Mouse (Mus musculus) hindbrain, embryonic 13.5 days (tissue): ENCODE measurements around the gene A130010J15Rik. TPM values are rescaled to one million over a fixed set of nuclear protein-coding genes. Genes with fewer than 3 reads are reported as not detected.

Source experiments
- ATAC-seq: fragments of 200-750 bp; cut with Nextera tagmentation; 2 replicates; pipeline ENCODE4 v1.8.0; 2017; ENCODE audit warnings: moderate TSS enrichment; ENCODE audit not compliant: low FRiP score
- H3K27ac ChIP-seq: fragments of 300-500 bp; sonication (generic); 2 replicates; pipeline ENCODE4 v1.5.1; 2015; ENCODE audit warnings: inconsistent platforms, mild to moderate bottlenecking, moderate library complexity
- H3K27me3 ChIP-seq: fragments of 300-500 bp; sonication (generic); 2 replicates; pipeline ENCODE4 v1.6.1; 2015; ENCODE audit warnings: mild to moderate bottlenecking, inconsistent platforms
- H3K36me3 ChIP-seq: fragments of 300-500 bp; sonication (generic); 2 replicates; pipeline ENCODE4 v1.6.1; 2015; ENCODE audit warnings: mild to moderate bottlenecking, inconsistent platforms
- H3K4me1 ChIP-seq: fragments of 300-500 bp; sonication (generic); replicated peaks from 2 replicates; pipeline ENCODE4 v1.6.1; 2015; ENCODE audit warnings: inconsistent platforms
- H3K4me2 ChIP-seq: fragments of 300-500 bp; sonication (generic); 2 replicates; pipeline ENCODE4 v1.6.1; 2015; ENCODE audit warnings: inconsistent platforms, mild to moderate bottlenecking, moderate library complexity
- H3K4me3 ChIP-seq: fragments of 300-500 bp; sonication (generic); 2 replicates; pipeline ENCODE4 v1.5.1; 2015; ENCODE audit warnings: mild to moderate bottlenecking, inconsistent platforms
- H3K9ac ChIP-seq: fragments of 300-500 bp; sonication (generic); 2 replicates; pipeline ENCODE4 v1.6.1; 2015; ENCODE audit warnings: mild to moderate bottlenecking, inconsistent platforms
- H3K9me3 ChIP-seq: fragments of 300-500 bp; sonication (generic); 2 replicates; pipeline ENCODE4 v1.6.1; 2016; ENCODE audit warnings: inconsistent platforms
- WGBS: fragments of 180-500 bp; shearing (Covaris S2); methylation state at CpG from one replicate; pipeline ENCODE4 v1.1.7; 2015; 5-methylcytosine and 5-hydroxymethylcytosine counted together
- polyA plus RNA-seq: library from polyadenylated mRNA; unstranded; fragments of >200 nt; fragmentation: Nextera tagmentation; extraction: Ambion mirVana; gene quantifications from 2 replicates; pipeline ENCODE4 v1.2.1, GENCODE M21; 2015

A130010J15Rik gene
- polyA plus RNA-seq, 1 experiment from 2014 or later = 12.9 TPM

- no peak overlapping the region for H3K9ac ChIP-seq
- no peaks in the 10 kb centered on the region for H3K9me3 ChIP-seq
- H3K4me1 ChIP-seq = peaks cover 8% of the 10 kb centered on the region
- ATAC-seq = no peak
- H3K27ac ChIP-seq = no peak overlapping the region; the same call in 1 of the 2 replicates
- H3K4me3 ChIP-seq = no peak overlapping the region
- no peaks in the 10 kb centered on the region for H3K36me3 ChIP-seq
- H3K4me2 ChIP-seq = no peak overlapping the region
- 54% methylated on average over 3 of the region's 3 CpGs for WGBS
- no peaks in the 10 kb centered on the region for H3K27me3 ChIP-seq
These were observed 21.9 kb downstream of the A130010J15Rik start for GRCm38 (mm10) chr1:193189771-193190170.

GRCm38 (mm10) chr1:193191675-193192283 lies 23.9 kb downstream of the A130010J15Rik start:
- no peaks in the 10 kb centered on the region for H3K36me3 ChIP-seq
- no peak for ATAC-seq
- peaks cover 9% of the 10 kb centered on the region for H3K4me1 ChIP-seq
- H3K9ac ChIP-seq = no peak overlapping the region
- WGBS = 91% methylated on average over 7 of the region's 7 CpGs
- no peaks in the 10 kb centered on the region for H3K27me3 ChIP-seq
- no peak overlapping the region for H3K4me3 ChIP-seq
- no peaks in the 10 kb centered on the region for H3K9me3 ChIP-seq
- no peak overlapping the region for H3K27ac ChIP-seq
- no peak overlapping the region for H3K4me2 ChIP-seq

GRCm38 (mm10) chr1:193194416-193195140 lies 26.7 kb downstream of the A130010J15Rik start:
- Histone ChIP-seq H3K4me3 (no peak overlapping the region), H3K9ac (no peak overlapping the region), H3K4me2 (no peak overlapping the region), H3K36me3 (no peaks in the 10 kb centered on the region), H3K27me3 (no peaks in the 10 kb centered on the region), H3K27ac (no peak overlapping the region), H3K4me1 (peaks cover 6% of the 10 kb centered on the region), H3K9me3 (no peaks in the 10 kb centered on the region)
- ATAC-seq = no peak
- WGBS = 93% methylated on average over 3 of the region's 3 CpGs

- 0 out of 2 replicates have a peak, but pooled peaks cover 3% of the 10 kb centered on the region for H3K4me1 ChIP-seq
- no peak overlapping the region for H3K4me3 ChIP-seq
- WGBS = 83% methylated on average over 3 of the region's 3 CpGs
- H3K9me3 ChIP-seq = no peaks in the 10 kb centered on the region
- no peak overlapping the region for H3K27ac ChIP-seq
- H3K4me2 ChIP-seq = no peak overlapping the region
- ATAC-seq = no peak
- no peaks in the 10 kb centered on the region for H3K36me3 ChIP-seq
- no peak overlapping the region for H3K9ac ChIP-seq
- H3K27me3 ChIP-seq = no peaks in the 10 kb centered on the region
These were observed 27.4 kb downstream of the A130010J15Rik start for GRCm38 (mm10) chr1:193195169-193195810.

GRCm38 (mm10) chr1:193197494-193198205 lies 29.8 kb downstream of the A130010J15Rik start:
- Histone ChIP-seq H3K4me3 (no peak overlapping the region), H3K4me1 (0 out of 2 replicates have a peak, but pooled peaks cover 3% of the 10 kb centered on the region), H3K9ac (no peak overlapping the region), H3K27me3 (no peaks in the 10 kb centered on the region), H3K36me3 (no peaks in the 10 kb centered on the region), H3K27ac (no peak overlapping the region), H3K4me2 (no peak overlapping the region), H3K9me3 (no peaks in the 10 kb centered on the region)
- whole genome bisulfite sequencing = 90% methylated on average over 18 of the region's 18 CpGs
- no peak for ATAC-seq

- Histone ChIP-seq H3K4me1 (0 out of 2 replicates have a peak, but pooled peaks cover 3% of the 10 kb centered on the region), H3K27me3 (no peaks in the 10 kb centered on the region), H3K9ac (no peak overlapping the region), H3K4me2 (no peak overlapping the region), H3K9me3 (no peaks in the 10 kb centered on the region), H3K36me3 (no peaks in the 10 kb centered on the region), H3K4me3 (no peak overlapping the region), H3K27ac (no peak overlapping the region)
- ATAC-seq = no peak
- 95% methylated on average over 2 of the region's 2 CpGs for WGBS
These were observed 30.5 kb downstream of the A130010J15Rik start for GRCm38 (mm10) chr1:193198312-193198711.

GRCm38 (mm10) chr1:193200640-193201382 lies 33.0 kb downstream of the A130010J15Rik start:
- WGBS = 86% methylated on average over 8 of the region's 8 CpGs
- H3K36me3 ChIP-seq = no peaks in the 10 kb centered on the region
- no peak overlapping the region for H3K27ac ChIP-seq
- no peak for ATAC-seq
- no peak overlapping the region for H3K9ac ChIP-seq
- H3K9me3 ChIP-seq = no peaks in the 10 kb centered on the region
- 0 out of 2 replicates have a peak, but pooled peaks cover 3% of the 10 kb centered on the region for H3K4me1 ChIP-seq
- no peak overlapping the region for H3K4me2 ChIP-seq
- H3K27me3 ChIP-seq = no peaks in the 10 kb centered on the region
- no peak overlapping the region for H3K4me3 ChIP-seq

- H3K27me3 ChIP-seq = no peaks in the 10 kb centered on the region
- H3K4me3 ChIP-seq = no peak within 1 kb of the TSS
- no peak for ATAC-seq
- H3K4me1 ChIP-seq = 0 out of 2 replicates have a peak, but pooled peaks cover 3% of the 10 kb centered on the region
- no peaks in the 10 kb centered on the region for H3K36me3 ChIP-seq
- H3K9ac ChIP-seq = no peak within 1 kb of the TSS
- no peaks in the 10 kb centered on the region for H3K9me3 ChIP-seq
- H3K4me2 ChIP-seq = no peak within 1 kb of the TSS
- whole genome bisulfite sequencing = 66% methylated on average over 5 of the region's 5 CpGs
- H3K27ac ChIP-seq = no peak within 1 kb of the TSS
These were observed 33.5 kb downstream of the A130010J15Rik start, which contains the start of gene Traf3ip3 for GRCm38 (mm10) chr1:193201383-193201778. Gene Traf3ip3 (minus strand): TSS chr1:193201703.

- H3K4me2 ChIP-seq = no peak overlapping the region
- WGBS = 86% methylated on average over 2 of the region's 2 CpGs
These were observed 36.0 kb downstream of the A130010J15Rik start for GRCm38 (mm10) chr1:193203821-193204220.

GRCm38 (mm10) chr1:193205431-193205830 lies 37.6 kb downstream of the A130010J15Rik start:
- Histone ChIP-seq H3K9me3 (no peaks in the 10 kb centered on the region), H3K4me2 (no peak overlapping the region), H3K27me3 (no peaks in the 10 kb centered on the region), H3K4me3 (no peak overlapping the region), H3K27ac (no peak overlapping the region), H3K4me1 (no peaks in the 10 kb centered on the region), H3K36me3 (no peaks in the 10 kb centered on the region), H3K9ac (no peak overlapping the region)
- no peak for ATAC-seq
- WGBS = 95% methylated on average over 2 of the region's 2 CpGs

More at GRCm38 (mm10) chr1:193203821-193204220, 36.0 kb downstream of the A130010J15Rik start:
- H3K27me3 ChIP-seq = no peaks in the 10 kb centered on the region
- H3K9me3 ChIP-seq = no peaks in the 10 kb centered on the region
- no peaks in the 10 kb centered on the region for H3K4me1 ChIP-seq
- no peak overlapping the region for H3K9ac ChIP-seq
- H3K27ac ChIP-seq = no peak overlapping the region
- no peaks in the 10 kb centered on the region for H3K36me3 ChIP-seq
- no peak overlapping the region for H3K4me3 ChIP-seq
- ATAC-seq = no peak

- H3K4me1 ChIP-seq = no peaks in the 10 kb centered on the region
- H3K9me3 ChIP-seq = no peaks in the 10 kb centered on the region
- H3K27me3 ChIP-seq = no peaks in the 10 kb centered on the region
- no peak for ATAC-seq
- H3K4me3 ChIP-seq = no peak within 1 kb of the TSS
- 96% methylated on average over 3 of the region's 3 CpGs for WGBS
- H3K4me2 ChIP-seq = no peak within 1 kb of the TSS
- H3K27ac ChIP-seq = no peak within 1 kb of the TSS
- no peaks in the 10 kb centered on the region for H3K36me3 ChIP-seq
- H3K9ac ChIP-seq = no peak within 1 kb of the TSS
These were observed 39.7 kb downstream of the A130010J15Rik start, which contains the start of gene Lamb3 for GRCm38 (mm10) chr1:193207503-193207902. Gene Lamb3 (plus strand): TSS chr1:193207699.
